Mouse (Mus musculus): ENCODE results near the gene Psmc2. TPM values are rescaled to one million over a fixed set of nuclear protein-coding genes. Genes with fewer than 3 reads are reported as not detected.

Gene Psmc2
- polyA plus RNA-seq, 1 experiment from 2014 or later: 82.0 TPM

GRCm38 (mm10) chr5:21851679-21852340, 66.7 kb downstream of the Psmc2 start:
- TF ChIP-seq EP300 (IDR thresholded peaks at IDR 0.05; ENCODE audit: low read depth): no peak
- no peak for TF ChIP-seq CTCF (IDR thresholded peaks at IDR 0.05; ENCODE audit: low read depth)
- no peaks in the 10 kb centered on the region for H3K36me3 ChIP-seq (replicated peaks; ENCODE audit: insufficient read depth, low read length)
- no peaks in the 10 kb centered on the region for H3K9me3 ChIP-seq (ENCODE audit: low read length)
- no peak overlapping the region for H3K9ac ChIP-seq (replicated peaks)
- no peaks in the 10 kb centered on the region for H3K27me3 ChIP-seq (ENCODE audit: insufficient read depth, low read length)
- ATAC-seq (no peak), DNase-seq (no peak)
- WGBS (ENCODE audit: insufficient replicate concordance): 45% methylated on average over 10 of the region's 10 CpGs
- H3K4me3 ChIP-seq (ENCODE audit: low read depth, low read length): no peak overlapping the region
- H3K27ac ChIP-seq (ENCODE audit: low read depth): no peak overlapping the region
- H3K4me1 ChIP-seq (ENCODE audit: insufficient read depth): no peaks in the 10 kb centered on the region
- no peak overlapping the region for H3K4me2 ChIP-seq (ENCODE audit: low read depth, low read length)

Other genes starting within 250 kb of the Psmc2 start
- gene Lrrc17, start 241.7 kb upstream of the Psmc2 start, polyA plus RNA-seq (2015; fragmentation: Nextera tagmentation; extraction: Ambion mirVana): 0.81 and 0.99 TPM in 2 replicates
- 0.05 and 0.09 TPM in 2 replicates for gene Fbxl13, start 139.6 kb upstream of the Psmc2 start, polyA plus RNA-seq (2015; fragmentation: Nextera tagmentation; extraction: Ambion mirVana)
- gene Armc10, start 139.5 kb upstream of the Psmc2 start, polyA plus RNA-seq (2015; fragmentation: Nextera tagmentation; extraction: Ambion mirVana): 7.4 TPM in 2 replicates
- 0.53 and 0.70 TPM in 2 replicates for gene Napepld, start 83.9 kb upstream of the Psmc2 start, polyA plus RNA-seq (2015; fragmentation: Nextera tagmentation; extraction: Ambion mirVana)
- gene Pmpcb, start 48.1 kb upstream of the Psmc2 start, polyA plus RNA-seq (2015; fragmentation: Nextera tagmentation; extraction: Ambion mirVana): 43.6 and 45.9 TPM in 2 replicates
- gene Dnajc2, start within 50 bp of the Psmc2 start, polyA plus RNA-seq (2015; fragmentation: Nextera tagmentation; extraction: Ambion mirVana): 25.0 and 27.1 TPM in 2 replicates
- gene Slc26a5, start 80.3 kb downstream of the Psmc2 start, polyA plus RNA-seq (2015; fragmentation: Nextera tagmentation; extraction: Ambion mirVana): not detected in 2 replicates

All from liver, postnatal 0 days (tissue).